Mouse (Mus musculus): ENCODE measurements around the gene Nabp1.

GRCm38 (mm10) chr1:51501251-51501650 is 23.0 kb upstream of the Nabp1 start:
- TF ChIP-seq GATA1 (IDR thresholded peaks at IDR 0.05; ENCODE audit: borderline replicate concordance, low read length) (no peak), FLI1 (IDR thresholded peaks at IDR 0.05; ENCODE audit: low read length) (no peak)

Measured in megakaryocyte, embryonic 14.5 days (primary cell).